Mouse (Mus musculus) heart, postnatal 0 days (tissue): ENCODE results near the gene Aadacl4.

Experiments used
- CTCF ChIP-seq: IDR thresholded peaks from 2 replicates; pipeline ENCODE4 v1.5.1; 2016; ENCODE audit warnings: antibody characterized with exemption, control low read depth, low read depth
- EP300 ChIP-seq: IDR thresholded peaks from 2 replicates; pipeline ENCODE4 v1.6.1; 2016; ENCODE audit warnings: antibody characterized with exemption, low read depth

DNA sequence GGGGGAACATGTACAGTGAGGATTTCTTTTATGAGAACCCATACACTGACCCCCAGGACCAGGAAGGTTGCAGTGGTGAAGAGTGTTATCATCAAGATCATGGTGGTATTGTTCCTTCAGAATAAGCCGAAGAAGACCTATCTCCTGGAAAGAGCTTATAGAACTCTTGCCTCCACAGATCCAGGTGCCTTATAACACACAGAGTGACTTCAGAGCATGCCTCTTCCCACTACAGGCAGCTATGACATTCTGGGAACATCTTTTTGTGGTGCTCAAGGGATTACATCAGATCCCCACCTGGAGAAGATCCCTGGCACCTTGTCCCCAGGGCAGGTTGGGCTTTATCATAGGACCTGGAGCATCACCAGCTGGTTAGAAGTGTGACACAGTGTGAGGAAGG lies 48.5 kb upstream of the Aadacl4 start, which contains the start of gene Gm13124:
- TF ChIP-seq CTCF: no peak
- TF ChIP-seq EP300: no peak
